Mouse (Mus musculus): ENCODE data around the gene Hmcn1.

GRCm38 (mm10) chr1:150890017-150890416, 103.2 kb downstream of the Hmcn1 start:
- TF ChIP-seq POLR2A (IDR thresholded peaks at IDR 0.05; ENCODE audit: extremely low read depth, insufficient read depth, low read length) (no peak), CTCF (IDR thresholded peaks at IDR 0.05; ENCODE audit: extremely low read depth, insufficient read depth, low read length) (no peak)

Data from cortical plate, adult 2 months (tissue).